Mouse (Mus musculus) olfactory bulb, adult 2 months (tissue): ENCODE results near the gene Atf3. TPM values are rescaled to one million over a fixed set of nuclear protein-coding genes. Genes with fewer than 3 reads are reported as not detected.

ENCODE experiments used
- H3K27ac ChIP-seq: fragments of 200-500 bp; 2 replicates; pipeline ENCODE4 v1.5.1; 2012; ENCODE audit warnings: low read depth, low read length; ENCODE audit not compliant: insufficient read depth
- H3K4me1 ChIP-seq: fragments of 200-500 bp; 2 replicates; pipeline ENCODE4 v1.6.1; 2012; ENCODE audit warnings: low read length; ENCODE audit not compliant: control insufficient read depth, insufficient read depth
- H3K4me3 ChIP-seq: fragments of 200-500 bp; 2 replicates; pipeline ENCODE4 v1.5.1; 2012; ENCODE audit warnings: mild to moderate bottlenecking, low read depth, low read length, moderate library complexity; ENCODE audit not compliant: insufficient read depth
- CTCF ChIP-seq: fragments of 200-500 bp; IDR thresholded peaks from 2 replicates; pipeline ENCODE4 v1.5.1; 2012; ENCODE audit warnings: low read depth, mild to moderate bottlenecking, low read length, moderate library complexity; ENCODE audit not compliant: insufficient read depth
- POLR2A ChIP-seq: fragments of 200-500 bp; IDR thresholded peaks from 2 replicates; pipeline ENCODE4 v1.6.1; 2012; ENCODE audit warnings: mild to moderate bottlenecking, low read depth, low read length, moderate library complexity; ENCODE audit not compliant: insufficient read depth
- WGBS: fragments of 180-500 bp; shearing (Covaris S2); methylation state at CpG from one replicate; pipeline ENCODE4 v1.1.7; 2018; 5-methylcytosine and 5-hydroxymethylcytosine counted together
- polyA plus RNA-seq: library from polyadenylated mRNA; stranded (reverse); fragments of >200 nt; gene quantifications from 2 replicates; pipeline ENCODE4 v1.2.4, GENCODE M21; 2012; ENCODE audit warnings: low replicate concordance; ENCODE audit not compliant: missing spikeins, insufficient read depth, insufficient read length

Atf3 gene
- polyA plus RNA-seq: not detected in 2 replicates

DNA sequence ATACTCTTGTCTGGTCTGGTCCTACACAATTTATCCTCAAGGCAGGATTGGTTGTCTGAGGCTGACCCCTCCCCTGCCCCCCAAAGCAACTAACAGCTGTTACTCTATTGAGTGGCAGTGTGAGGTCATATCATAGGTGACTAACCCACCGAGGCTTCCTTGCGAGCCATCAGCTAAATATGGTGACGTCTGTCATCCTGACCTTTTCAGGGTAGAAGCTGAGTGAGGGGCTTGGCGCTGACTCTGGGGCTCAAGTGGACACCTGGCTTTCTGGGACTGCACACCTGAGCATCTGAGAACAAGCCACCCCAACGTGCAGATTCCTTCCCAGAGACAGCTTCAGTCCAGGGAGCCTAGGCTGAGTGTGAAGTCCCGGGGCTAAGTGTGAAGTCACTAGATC is at the start of gene Atf3:
Gene Atf3, minus strand, starts transcription at position 101 of the 400 bp plus-strand sequence.
- H3K4me3 ChIP-seq: no peak within 1 kb of the TSS
- no peak within 1 kb of the TSS for H3K27ac ChIP-seq
- 80% methylated on average over 6 of the region's 6 CpGs for WGBS
- H3K4me1 ChIP-seq: peaks cover 9% of the 10 kb centered on the region; the same call in 1 of the 2 replicates
- TF ChIP-seq POLR2A: no peak
- TF ChIP-seq CTCF: no peak

DNA sequence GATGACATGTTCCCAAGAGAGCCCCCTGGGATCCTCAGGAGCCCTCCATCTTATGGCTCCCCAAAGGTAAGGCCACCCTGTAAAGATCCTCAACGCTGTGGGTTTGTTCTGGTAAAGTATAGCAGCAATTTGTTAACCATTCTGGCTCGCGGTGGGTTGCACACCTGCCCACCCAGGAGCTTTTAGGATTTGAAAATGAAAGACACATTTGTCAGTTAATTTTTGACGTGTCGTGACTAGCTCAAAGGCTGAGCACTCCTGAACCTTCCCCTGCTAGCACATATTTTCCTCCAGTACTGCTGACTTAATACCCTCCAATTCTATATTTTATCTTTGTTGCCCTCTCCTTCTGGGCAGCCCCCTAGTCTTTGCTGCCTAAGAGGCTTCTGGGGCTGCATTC is 49.3 kb upstream of the Atf3 start:
- Histone ChIP-seq H3K27ac (no peak overlapping the region), H3K4me1 (peaks cover 9% of the 10 kb centered on the region; the same call in 1 of the 2 replicates), H3K4me3 (no peak overlapping the region)
- 95% methylated on average over 5 of the region's 5 CpGs for WGBS
- TF ChIP-seq CTCF (no peak), POLR2A (no peak)

- Histone ChIP-seq H3K4me3 (no peak overlapping the region), H3K27ac (no peak overlapping the region), H3K4me1 (0 out of 2 replicates have a peak, but pooled peaks cover 3% of the 10 kb centered on the region)
- WGBS: 92% methylated on average over 5 of the region's 5 CpGs
- TF ChIP-seq CTCF: no peak
- no peak for TF ChIP-seq POLR2A
Observed at GRCm38 (mm10) chr1:191263471-191263870, 45.6 kb upstream of the Atf3 start.

GRCm38 (mm10) chr1:191261861-191262260 is 44.0 kb upstream of the Atf3 start:
- 36% methylated on average over 6 of the region's 6 CpGs for WGBS
- TF ChIP-seq CTCF (no peak), POLR2A (no peak)
- no peak overlapping the region for H3K4me3 ChIP-seq
- no peak overlapping the region for H3K27ac ChIP-seq
- H3K4me1 ChIP-seq: no peaks in the 10 kb centered on the region

- Histone ChIP-seq H3K27ac (no peak overlapping the region), H3K4me1 (no peaks in the 10 kb centered on the region), H3K4me3 (no peak overlapping the region)
- whole genome bisulfite sequencing: 59% methylated on average over 5 of the region's 5 CpGs
- TF ChIP-seq CTCF (no peak), POLR2A (no peak)
Observed at GRCm38 (mm10) chr1:191259661-191260060, 41.8 kb upstream of the Atf3 start.

DNA sequence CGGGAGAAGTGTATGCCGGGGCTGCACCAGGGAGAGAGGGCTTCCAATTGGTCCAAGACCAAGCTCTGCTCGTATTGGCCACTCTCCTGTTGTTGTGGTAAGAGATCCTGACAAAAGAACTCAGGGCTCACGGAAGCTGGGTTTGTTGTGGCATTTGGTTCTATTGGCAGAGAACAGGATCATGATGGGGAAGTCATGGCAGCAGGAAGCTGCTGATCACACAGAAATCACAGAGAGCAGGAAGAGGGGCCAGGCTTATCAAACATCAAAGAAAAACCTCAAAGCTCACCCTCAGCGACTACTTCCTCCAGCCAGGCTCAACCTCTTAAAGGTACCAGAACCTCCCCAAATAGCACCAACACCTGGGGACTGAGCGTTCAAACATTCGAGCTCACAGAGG is 41.3 kb upstream of the Atf3 start:
- Histone ChIP-seq H3K27ac (no peak overlapping the region), H3K4me1 (no peaks in the 10 kb centered on the region), H3K4me3 (no peak overlapping the region)
- TF ChIP-seq CTCF (no peak), POLR2A (no peak)
- 41% methylated on average over 7 of the region's 7 CpGs for WGBS

GRCm38 (mm10) chr1:191258521-191258920 is 40.7 kb upstream of the Atf3 start:
- WGBS: 65% methylated on average over 3 of the region's 3 CpGs
- TF ChIP-seq CTCF (no peak), POLR2A (no peak)
- Histone ChIP-seq H3K4me1 (no peaks in the 10 kb centered on the region), H3K4me3 (no peak overlapping the region), H3K27ac (no peak overlapping the region)

GRCm38 (mm10) chr1:191257981-191258380 is 40.1 kb upstream of the Atf3 start:
- no peak overlapping the region for H3K27ac ChIP-seq
- 71% methylated on average over 2 of the region's 2 CpGs for WGBS
- H3K4me1 ChIP-seq: no peaks in the 10 kb centered on the region
- no peak for TF ChIP-seq POLR2A
- no peak for TF ChIP-seq CTCF
- H3K4me3 ChIP-seq: no peak overlapping the region

GRCm38 (mm10) chr1:191257351-191257771 is 39.5 kb upstream of the Atf3 start:
- 78% methylated on average over 3 of the region's 3 CpGs for WGBS
- Histone ChIP-seq H3K4me1 (no peaks in the 10 kb centered on the region), H3K4me3 (no peak overlapping the region), H3K27ac (no peak overlapping the region)
- TF ChIP-seq CTCF (no peak), POLR2A (no peak)

GRCm38 (mm10) chr1:191256566-191257350 is 38.9 kb upstream of the Atf3 start:
- Histone ChIP-seq H3K4me3 (no peak overlapping the region), H3K4me1 (no peaks in the 10 kb centered on the region), H3K27ac (no peak overlapping the region)
- TF ChIP-seq CTCF: no peak
- TF ChIP-seq POLR2A: no peak
- WGBS: 80% methylated on average over 11 of the region's 11 CpGs
